Mouse (Mus musculus): ENCODE measurements around the gene Lims1.
A peak's percentile ranks its signal among the peaks of the same experiment; 100 is the strongest.

Lims1 gene

DNA sequence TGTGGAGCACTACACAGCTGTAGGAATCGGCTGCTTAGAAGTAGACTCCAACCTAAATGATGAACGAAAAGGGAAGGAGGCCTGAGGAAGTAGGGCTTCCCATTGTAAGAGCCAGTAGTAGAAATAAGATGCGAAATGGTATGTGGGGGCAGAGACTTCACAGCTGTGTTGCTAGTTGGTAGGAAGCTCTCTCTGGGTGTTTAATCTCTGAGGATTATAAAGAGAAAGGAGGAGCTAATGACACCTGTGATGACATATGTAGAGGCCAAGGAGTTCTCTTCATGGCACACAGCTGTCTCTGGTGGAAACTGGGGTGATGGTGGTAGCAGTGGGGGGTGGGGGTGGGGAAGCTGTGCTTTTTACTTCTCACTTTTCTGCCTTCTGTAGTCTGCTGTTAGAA is 27.3 kb downstream of the Lims1 start:
- no peak for DNase-seq (ENCODE audit: low spot score in 2 of 2)

DNA sequence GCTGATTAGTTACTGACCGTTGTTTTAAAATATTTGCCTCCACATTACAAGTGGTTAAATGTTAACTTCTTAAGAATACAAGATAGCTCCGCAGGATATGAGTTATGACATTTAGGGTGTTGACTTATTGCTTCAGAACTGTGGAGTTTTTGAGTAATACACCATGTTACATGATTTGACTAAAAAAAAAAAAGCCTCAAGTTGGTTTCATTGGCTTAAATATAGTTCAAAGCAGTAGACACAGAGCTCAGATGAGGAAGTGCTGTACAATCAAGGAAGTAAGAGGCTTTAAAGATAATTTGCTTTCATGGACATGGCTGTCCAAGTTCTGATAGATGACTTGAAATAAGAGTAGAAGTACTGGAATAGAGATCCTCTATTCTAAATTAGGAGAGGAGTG is 28.4 kb downstream of the Lims1 start:
- DNase-seq (ENCODE audit: low spot score in 2 of 2): no peak

DNA sequence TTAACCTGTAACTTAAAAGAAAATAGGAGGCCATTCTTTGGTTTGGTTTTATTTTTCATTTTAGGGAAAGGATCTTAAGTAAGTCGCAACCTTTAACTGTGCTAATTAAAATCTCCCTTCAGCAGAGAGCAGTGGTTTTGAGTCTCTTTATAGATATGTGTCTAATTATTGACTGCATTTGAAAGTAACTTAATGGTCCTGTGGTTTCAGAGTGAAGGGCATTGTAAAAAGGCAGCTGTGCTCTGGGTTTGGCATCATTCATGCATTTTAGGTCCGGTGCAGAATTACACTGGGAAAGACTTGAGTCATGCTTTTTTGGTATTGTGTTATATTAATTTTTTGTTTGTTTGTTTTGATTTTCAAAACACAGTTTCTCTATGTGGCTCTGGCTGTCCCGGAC is 29.1 kb downstream of the Lims1 start:
- no peak for DNase-seq (ENCODE audit: low spot score in 2 of 2)

DNA sequence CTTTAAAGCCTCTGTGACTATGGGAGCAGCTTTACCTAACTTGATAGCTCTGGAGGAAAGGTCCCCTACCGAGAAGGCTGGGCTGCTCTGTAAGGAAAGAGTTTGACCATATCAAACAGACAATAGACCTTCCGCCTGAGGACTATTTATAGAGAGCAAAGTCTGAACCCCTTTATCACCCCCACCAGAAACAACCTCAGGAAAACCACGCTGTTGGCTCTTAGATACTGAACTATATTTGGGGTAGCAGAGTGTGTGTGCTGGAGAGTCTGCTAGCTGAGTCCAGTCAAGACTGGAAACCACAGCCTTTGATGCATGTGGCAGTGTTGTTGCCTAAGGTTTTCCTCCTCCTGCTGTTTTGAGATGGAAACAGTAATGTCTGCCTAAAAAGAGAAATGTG is 31.3 kb downstream of the Lims1 start:
- DNase-seq (ENCODE audit: low spot score in 2 of 2): no peak

DNA sequence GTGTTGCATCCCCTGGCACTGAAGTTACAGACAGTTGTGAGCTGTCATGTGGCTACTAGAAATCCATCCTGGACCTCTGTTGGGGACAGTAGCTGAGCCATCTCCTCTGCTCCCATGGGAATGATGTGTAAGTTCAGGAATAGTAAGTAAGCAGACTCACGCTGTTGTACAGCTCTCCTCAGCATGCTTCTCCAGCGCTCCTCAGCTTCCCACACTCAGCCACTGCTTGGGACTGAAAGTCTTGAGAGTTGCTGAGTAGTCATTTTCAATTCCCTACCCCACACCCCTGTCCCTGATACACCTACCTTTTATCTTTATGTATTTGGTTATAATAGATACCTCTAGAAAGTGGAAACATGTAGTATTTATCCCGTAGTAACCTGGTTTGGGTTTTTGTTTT is 33.2 kb downstream of the Lims1 start:
- DNase-seq (ENCODE audit: low spot score in 2 of 2): no peak

DNA sequence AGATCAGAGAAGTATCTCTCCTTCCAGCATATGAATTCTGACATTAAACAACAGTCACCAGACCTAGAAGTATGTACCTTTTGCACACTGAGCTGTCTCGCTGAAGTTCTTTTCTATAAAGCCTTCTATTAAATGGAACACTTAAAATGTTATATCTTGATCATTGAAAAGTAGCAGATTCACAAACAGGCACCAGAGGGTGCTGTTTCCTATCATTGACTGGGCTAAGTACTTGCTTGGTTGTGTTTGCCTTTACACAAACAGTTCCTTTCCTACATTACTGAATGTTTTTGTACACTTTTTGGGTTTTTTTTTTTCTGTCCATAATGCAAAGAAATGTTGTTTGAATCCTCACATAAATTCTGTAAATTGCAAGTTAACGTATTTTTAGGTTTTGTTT is 35.9 kb downstream of the Lims1 start:
- peak in 1 of 2 experiments; percentile 56 for DNase-seq (ENCODE audit: low spot score in 2 of 2)

DNA sequence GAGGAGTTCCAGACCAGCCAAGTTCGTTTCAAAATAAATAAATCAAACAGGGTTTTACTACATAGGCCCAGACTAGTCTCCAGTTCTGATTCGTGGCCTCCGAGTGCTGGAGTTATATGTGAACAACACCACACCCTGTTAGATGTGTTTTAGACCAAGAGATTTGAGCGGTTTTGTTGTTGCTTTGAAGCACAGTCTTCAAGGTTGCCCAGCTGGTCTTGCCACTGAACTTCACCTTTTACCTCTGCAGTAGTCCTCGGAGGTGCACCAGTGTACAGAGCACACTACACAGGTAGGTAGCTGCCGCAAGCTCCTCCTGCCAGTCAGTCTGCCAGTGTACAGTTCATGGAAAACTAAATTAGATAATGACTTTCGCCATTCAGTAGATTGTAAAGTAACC is 36.7 kb downstream of the Lims1 start:
- no peak for DNase-seq (ENCODE audit: low spot score in 2 of 2)

DNA sequence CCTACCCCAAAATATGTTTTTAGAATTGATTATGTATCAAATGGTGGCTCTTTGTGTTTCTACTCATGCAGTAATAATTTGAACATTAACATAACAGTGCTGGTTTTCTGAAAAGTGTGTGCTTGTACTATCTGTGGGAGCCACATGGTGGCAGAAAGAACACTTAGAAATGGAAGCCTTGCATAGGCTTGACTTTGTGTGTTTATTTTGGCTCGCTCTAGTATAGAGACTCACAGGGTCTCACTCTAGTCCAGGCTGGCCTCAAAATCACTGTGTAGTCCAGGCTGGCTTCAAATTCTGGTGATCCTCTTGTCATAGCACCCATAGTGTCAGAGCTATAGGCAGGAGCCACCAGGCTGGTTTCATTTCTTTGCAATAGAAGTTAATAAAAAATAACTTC is 39.5 kb downstream of the Lims1 start:
- DNase-seq (ENCODE audit: low spot score in 2 of 2): no peak

DNA sequence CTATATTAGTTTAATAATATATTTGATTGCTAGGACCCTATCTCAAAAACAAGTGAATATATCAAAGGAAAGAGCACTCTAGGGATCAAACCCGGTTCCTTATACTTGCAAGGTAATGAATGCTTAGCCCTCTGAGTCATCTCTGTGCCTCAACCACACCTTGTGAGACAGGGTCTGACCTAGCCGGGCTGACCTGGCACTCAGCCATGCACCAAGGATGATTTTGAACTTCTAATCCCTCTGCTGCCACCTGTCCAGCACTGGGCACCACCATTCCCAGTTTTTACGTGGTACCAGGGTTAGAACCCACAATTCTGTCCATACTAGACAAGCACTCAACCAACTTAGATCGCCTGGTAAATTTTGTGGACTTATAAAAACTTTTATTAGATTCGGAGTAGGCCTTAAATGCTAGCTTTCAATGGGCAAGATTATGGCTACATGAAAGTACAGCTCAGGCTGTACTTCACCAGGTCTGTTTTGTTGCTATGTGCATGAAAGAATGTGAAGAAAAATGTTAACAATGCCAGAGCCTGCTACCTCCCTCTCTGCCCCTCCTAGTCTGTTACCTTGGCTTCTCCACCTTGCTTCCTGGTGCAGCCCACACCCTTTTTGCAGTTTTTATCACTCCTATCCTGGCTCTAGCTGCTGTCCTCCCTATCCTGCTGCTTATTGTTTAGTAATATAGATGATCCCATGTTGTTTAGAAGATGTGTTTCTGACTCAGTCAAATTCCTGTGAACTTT is 41.7 kb downstream of the Lims1 start:
- no peak for DNase-seq (ENCODE audit: low spot score in 2 of 2)

DNA sequence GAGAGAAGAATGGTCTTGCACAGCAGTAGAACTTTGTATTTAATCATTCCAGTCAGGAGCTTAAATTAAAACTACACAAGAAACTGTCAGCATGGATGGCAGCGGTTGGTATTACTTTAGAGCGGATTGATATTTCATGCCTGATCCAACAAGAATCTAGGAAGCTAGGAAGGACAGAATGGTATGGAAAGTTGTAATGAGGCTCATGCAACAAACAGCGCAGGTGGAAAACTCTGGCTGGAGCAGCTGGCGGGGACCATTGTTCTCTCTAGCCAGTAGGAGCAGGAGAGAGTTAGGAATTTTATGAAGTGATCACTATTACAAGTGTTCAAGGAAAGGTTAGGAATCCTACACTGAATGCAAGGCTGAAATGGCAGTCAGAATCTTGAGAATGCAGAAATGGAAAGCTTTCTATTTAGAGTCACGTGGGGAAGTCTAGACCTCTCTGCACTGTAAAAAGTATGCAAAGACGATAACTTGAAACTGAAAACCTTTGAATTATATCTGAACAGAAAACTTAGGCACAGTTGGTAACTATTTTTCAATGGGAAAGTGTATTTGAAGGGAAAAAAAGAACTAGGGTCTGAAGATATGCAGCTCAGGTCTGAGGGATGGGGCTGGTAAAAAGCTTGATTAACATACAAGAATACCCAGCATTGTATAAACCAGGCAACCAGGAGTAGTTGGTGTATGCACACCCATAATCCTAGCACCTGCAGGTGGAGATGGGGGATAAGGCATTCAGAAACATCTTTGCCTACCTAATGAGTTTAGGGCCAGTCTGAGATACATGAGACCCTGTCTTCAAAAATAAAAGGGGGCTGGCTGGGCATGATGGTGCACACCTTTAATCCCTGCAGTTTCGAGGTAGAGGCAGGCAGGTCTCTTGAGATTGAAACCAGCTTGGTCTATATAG is 45.8 kb downstream of the Lims1 start:
- no peak for DNase-seq (ENCODE audit: low spot score in 2 of 2)

DNA sequence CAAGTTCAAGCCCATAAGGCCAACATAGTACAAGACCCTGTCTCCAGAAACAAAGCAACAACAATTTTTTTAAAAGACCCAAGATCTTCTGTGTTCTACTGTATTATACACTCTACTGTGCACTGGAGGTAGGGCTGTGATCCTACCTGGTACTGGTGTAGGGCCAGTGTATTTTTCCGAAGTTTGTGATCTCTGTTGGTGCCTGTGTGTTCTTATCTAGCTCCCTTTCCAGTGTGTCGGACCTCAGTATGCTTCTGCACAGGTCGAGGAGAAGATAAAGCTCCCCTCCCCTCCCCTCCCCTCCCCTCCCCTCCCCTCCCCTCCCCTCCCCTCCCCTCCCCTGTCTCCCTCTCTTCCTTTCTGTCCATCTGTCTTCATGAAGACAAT is 46.4 kb downstream of the Lims1 start:
- no peak for DNase-seq (ENCODE audit: low spot score in 2 of 2)

DNA sequence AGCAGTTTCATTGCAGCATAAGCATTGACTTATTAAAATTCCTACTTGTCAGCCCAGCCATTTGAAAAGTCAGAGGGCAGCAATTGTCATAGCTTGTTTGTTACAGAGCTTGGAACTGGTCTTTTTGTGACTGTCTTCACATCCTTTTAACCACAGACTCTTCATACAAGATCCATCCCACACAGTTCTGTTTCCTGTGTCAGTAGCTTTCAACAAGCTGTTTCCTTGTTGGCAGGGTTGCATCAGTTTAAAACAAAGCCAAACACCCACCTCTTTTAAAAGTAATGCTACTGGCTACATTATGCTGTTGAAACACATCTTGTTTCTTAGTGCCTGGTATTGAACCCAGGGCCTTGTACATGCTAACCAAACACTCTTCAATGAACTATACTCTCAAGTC is 46.9 kb downstream of the Lims1 start:
- DNase-seq (ENCODE audit: low spot score in 2 of 2): peak in 1 of 2 experiments; percentile 65

DNA sequence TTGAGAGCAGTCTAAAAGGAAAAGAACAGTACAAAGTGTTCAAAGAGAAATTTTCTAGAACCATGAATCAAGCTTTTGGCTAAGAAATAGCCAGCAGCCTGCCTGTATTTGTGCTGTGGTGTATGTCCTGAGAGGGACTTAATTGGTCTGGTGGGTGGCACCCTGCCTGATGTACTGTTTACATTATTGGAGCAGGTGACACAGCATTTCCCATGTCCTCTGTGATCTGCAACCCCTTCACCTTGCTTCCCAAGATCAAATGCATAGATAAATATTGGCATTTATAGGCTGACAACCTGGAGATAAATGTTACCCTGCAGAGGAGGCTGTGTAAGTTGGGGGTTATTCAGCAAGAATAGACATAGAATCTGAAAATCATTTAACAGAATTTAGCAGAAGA is 47.3 kb downstream of the Lims1 start:
- DNase-seq (ENCODE audit: low spot score in 2 of 2): no peak

DNA sequence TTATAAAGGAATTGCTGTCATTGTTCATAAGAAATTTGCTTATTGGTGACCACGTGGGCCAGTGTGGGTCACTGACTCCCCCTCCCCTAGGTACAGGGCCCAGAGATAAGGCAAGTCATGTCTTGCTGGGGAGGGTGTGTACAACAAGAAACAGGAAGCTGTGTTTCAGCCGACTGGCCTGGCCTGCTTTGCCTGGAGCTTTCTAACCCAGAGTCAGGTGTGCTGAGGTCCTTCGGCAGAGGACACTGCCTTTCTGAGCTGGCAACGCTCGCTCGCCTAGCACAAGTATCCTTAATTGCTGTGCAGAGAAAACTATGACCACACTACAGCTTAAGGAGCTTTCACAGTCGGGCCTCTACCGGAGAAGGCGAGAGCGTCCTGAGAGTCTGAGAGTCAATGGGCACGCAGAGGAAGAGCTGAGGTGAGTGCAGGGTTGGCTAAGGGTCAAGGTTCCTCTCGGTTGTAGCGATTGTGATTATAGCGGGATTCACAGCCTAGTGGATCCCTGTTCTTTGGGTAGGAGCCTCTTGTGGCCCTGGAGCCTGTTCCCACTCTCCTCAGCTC is 48.1 kb downstream of the Lims1 start:
- DNase-seq (ENCODE audit: low spot score in 2 of 2): no peak

DNA sequence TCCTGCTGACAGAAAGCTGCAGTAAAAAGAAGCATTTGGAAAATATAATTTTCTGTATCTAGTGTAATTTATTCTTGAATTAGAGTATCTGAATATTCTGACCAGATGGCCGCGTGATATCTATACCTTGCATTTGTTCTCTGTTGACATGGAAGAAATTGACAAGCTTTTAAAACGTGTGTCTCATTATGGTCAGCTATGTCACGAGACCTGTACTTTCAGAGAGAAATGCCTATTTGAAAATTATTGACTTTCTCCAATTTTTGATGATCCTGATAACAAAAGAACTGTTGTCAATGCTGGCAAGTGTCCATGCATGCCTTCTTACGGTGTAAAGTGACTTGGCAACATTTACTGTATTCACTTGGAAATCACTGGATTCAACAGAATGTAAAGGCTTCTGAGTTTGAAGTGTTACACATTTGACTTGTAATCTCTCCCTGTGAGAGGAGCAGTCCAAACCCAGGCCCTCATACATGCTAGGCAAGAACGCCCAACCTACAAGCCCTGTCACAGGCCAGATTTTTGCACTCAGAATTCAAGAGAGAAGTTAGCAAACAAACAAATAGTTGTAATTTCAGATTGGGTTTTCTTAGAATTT is 49.3 kb downstream of the Lims1 start:
- no peak for DNase-seq (ENCODE audit: low spot score in 2 of 2)

DNA sequence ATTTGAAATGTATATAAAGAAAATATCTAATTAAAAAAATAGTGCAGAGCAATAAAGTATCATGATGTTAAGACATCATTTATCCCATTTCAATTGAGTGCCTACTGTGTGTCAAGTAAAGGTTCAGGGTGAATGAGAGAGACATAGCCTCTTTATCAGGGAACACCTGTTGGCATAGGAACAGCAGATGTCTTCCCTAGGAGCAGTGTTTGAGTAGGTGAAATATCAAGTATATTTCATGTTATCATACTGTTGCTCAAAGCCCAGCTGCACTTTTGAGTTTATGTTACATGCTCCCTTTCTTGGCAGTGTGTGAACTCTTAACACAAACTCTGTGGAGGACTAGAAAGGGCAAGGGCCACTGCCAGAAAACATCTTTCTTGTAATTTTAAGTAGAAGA is 50.6 kb downstream of the Lims1 start:
- no peak for DNase-seq (ENCODE audit: low spot score in 2 of 2)

DNA sequence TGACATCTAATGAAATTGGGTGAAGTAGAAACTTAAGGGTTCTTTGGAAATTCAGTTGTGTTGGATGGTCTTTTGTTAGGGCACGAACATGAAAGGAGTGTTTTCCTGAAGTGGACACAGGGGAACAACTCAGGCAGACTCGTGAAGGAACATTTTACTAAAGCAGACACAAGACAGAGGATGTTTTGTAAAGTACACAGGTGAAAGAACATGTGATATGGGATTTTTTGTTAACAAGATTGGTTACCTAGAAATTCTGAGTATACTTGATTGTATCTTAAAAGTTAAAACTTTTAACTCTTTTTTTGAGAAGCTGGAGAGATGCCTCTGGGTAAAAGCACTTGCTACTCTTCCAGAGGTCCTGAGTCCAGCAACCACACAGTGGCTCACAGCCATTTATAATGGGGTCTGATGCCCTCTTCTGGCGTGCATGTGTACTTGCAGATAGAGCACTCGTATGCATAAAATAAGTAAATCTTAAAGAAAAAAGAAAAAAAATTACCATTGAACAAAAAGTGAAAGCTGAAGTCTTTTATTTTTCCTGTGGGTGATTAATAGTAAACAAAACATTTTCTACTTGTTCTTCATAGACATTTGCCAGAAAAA is 54.4 kb downstream of the Lims1 start:
- DNase-seq (ENCODE audit: low spot score in 2 of 2): no peak

DNA sequence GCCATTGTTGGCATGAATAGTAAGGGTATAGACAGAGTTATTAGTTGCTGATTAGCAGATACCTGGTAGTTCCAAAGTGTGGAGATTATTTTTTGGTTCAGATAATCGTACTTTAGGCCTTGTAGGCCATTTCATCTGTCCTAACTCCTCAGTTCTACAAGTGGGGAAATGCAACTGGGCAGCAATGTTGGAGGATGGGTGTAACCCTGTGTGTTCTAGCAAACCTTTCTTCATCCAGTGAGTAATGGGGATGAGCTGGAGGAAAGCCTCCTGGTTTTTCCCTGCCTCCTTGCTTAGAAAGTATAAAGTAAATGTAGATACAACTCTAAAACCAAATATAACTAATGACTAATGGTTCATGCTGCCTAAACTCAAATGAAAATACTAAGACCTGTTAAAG is 55.1 kb downstream of the Lims1 start:
- no peak for DNase-seq (ENCODE audit: low spot score in 2 of 2)

DNA sequence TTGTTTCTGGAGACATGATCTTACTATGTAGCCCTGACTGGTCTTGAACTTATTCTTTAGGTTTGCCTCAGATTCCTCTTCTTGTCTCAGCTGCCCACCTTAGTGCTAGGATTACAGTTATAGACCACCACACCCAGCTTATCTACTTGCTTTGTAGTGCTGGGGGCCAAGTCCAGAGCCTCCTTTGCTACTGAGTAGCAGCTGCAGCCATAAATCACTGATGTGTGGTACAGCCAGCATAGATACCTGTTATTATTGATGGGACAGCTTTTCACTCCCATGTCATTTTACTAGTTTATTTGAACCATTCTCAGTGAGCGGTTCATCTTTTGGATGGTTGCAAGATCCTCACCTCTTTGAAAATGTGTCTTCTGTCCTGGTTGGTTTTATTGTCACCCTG is 56.4 kb downstream of the Lims1 start:
- DNase-seq (ENCODE audit: low spot score in 2 of 2): no peak

DNA sequence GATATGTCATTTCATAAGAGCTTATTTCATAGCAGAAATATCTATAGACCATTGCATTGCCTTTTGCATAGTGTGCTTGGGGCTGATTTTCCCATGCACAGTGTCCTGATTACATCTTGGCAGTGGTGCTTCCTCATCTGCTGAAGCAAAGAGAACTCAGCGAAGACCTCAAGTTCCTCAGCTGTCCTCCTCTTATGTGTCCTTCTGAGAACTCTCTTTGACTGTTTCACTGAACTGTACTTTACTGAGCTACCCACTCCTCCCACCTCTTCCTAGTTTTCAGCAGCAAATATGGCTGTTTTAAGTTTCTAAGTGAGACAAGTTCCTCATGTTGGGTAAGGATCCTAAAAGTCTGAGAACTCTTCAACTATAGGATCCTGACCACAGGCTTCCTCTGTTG is 58.6 kb downstream of the Lims1 start:
- DNase-seq (ENCODE audit: low spot score in 2 of 2): no peak

DNA sequence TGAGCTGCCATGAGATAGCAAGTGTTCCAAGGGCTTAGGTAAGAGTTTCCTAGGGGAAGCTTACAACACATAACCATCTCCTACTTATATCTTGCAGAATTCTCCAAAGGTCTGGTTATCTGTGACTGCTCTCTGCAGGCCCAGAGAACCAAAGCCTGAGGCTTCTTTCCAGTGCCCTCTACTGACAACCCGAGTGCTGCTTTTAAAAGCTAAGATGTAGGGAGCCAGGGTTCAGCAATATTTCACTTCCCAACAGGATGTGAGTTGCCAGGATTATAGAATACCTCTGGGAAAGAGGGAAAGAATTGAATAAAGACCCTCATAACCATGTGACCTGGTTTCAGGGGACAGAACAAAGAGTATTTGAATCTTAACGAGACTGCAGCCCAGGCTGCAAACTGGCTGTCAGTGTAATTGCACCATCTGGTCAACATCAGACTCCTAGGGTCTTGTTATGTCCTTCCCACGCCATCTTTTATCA is 59.4 kb downstream of the Lims1 start:
- DNase-seq (ENCODE audit: low spot score in 2 of 2): no peak

DNA sequence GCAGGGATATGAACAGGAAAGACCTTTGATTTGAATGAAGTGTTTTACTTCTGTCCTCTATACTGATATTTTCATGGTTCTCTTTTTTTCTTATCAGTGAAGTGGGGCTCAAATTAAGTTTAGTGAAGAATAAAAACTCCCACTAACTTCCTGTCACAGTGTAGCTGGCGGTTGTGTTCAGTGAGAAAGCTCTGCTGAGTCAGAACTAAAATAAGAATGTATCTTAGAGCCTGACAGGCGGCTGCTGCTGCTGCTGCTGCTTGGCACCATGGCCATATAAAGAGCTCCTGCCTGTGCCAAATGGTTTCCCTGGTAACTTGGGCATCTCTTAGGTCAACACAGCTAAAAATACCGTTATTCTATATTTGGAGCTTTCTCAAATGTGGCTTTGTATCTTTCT is 60.0 kb downstream of the Lims1 start:
- peak; percentile 80 to 88 for DNase-seq (ENCODE audit: low spot score in 2 of 2)
